Mouse (Mus musculus): ENCODE data around the gene Arl3. TPM values are rescaled to one million over a fixed set of nuclear protein-coding genes. Genes with fewer than 3 reads are reported as not detected.
A peak's percentile ranks its signal among the peaks of the same experiment; 100 is the strongest.

The Arl3 gene
- total RNA-seq, 1 experiment from 2014 or later = 26.3 TPM

DNA sequence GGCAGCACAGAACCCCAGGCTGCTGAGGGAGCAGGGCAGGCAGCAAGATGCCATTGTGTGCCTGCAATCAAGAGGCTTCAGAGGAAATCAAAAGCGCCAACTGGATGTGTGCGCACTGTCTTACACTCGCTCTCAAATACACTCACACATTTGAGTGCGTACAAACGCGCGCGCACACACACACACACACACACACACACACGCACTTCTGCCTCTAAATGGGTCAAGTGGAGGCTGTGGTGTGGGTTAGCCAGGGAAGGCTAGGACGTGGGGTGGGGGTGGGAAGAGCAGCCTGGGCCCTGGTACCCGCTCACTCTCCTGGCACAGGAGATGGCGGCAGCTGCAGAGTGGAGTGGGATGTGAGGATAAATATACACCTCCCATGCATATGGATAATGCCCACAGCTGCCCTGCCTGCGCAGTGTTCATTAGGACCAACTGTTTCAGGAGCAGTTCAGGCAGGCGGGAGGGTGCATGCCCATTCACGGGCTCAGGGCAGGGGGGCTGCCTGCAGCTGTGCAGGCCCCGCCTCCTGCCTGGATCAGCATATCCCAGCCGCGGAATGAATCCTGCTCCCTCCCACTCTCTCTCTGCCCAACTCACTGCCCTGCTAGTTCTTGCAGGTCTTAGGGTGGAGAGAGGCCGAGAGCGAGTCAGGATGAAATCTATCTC is 49.4 kb downstream of the Arl3 start:
- no peak for ATAC-seq (ENCODE audit: extremely low read depth, insufficient number of reproducible peaks, low FRiP score, poor library complexity, severe bottlenecking)

DNA sequence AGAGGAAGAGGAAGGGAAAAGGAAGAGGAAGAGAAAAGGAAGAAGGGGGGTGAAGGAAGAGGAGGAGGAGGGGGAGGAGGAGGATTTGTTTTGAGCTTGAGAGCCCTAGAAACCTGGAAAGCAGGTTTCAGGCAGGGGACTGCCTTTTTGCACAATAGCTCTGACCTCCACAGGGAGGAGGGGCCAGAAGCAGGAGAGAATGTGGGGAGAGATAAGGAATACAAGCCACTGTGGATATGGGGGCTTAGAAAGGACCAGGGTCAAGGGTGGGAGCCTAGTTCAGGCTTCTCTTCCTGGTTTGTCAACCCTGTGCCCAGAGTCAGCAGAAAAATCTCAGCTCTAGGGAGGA is 49.9 kb downstream of the Arl3 start:
- ATAC-seq (ENCODE audit: extremely low read depth, insufficient number of reproducible peaks, low FRiP score, poor library complexity, severe bottlenecking) = no peak

DNA sequence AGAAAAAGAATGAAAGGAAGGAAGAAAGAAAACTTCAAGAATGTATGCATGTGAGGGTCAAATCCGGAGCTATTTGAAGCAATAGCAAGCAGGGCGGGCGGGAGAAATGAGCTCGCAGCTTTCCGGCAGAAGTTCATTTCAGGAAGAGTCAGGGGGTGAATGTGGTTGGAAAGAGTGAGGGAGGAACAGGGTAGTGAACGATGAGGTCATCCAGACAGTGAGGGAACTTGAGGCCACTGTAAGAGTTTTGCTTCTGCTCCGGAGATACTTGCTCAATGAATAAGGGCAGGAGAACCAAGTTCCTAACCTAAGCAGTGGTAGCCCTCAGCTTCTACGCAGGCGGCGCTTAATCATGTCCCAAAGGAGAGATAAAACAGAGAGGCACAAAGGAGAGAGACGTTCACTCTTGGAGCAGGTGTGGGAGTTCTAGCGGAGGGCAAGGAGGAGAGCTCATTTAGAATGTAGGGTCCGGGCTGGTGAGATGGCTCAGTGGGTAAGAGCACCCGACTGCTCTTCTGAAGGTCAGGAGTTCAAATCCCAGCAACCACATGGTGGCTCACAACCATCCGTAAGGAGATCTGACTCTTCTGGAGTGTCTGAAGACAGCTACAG is 50.5 kb downstream of the Arl3 start:
- peak; percentile 65 for ATAC-seq (ENCODE audit: extremely low read depth, insufficient number of reproducible peaks, low FRiP score, poor library complexity, severe bottlenecking)

DNA sequence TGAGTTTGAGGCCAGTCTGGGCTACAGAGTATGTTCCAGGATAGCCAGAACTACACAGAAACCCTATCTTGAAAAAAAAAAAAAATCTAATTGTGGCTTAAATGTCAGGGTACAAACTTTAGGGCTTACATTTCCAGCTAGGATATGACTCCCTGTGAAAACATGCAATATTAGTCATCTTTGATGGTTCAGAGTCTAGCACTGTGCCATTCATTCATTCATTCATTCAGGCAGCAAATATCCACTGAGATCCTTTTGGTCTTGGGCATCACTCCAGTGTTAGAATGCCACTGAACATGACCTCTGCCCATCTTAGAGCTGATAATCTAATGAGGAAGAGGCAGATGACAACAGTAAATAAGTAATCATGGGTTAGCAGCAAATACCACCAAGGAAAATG is 51.3 kb downstream of the Arl3 start:
- no peak for ATAC-seq (ENCODE audit: extremely low read depth, insufficient number of reproducible peaks, low FRiP score, poor library complexity, severe bottlenecking)

DNA sequence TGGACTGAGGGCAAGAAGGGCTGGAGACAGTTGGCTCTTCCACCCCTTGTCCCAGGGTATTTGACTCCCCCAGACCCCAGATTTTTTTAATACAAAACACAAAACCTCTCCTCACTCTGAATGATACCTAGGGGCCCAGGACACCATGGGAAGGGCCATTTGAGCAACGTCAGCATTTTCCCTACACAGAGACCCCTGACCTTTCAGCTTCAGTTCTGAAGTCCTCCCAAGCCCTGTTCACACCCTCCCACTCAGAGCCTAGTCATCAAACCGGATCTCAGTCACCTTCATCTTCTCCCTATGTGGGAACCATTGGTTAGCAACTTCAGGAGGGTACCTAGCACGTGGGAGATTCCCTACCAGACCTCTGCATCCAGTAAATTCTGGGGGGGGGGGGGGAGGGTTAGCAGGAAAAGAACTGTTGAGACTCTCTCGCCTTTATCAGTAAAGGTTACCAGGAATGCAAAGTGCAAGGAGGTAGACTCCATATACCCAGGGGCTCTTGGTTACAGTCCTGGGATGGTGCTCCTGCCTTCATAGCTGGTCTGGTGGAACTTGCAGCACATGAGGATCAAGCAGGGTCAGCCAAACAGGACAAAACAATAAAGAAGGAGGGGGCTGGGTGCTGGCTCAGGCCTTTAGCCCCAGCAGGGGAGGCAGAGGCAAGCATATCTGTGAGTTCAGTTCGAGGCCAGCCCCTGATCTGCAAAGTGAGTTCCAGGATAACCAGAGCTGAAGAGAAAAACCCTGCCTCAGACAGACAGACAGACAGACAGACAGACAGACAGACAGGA is 54.0 kb downstream of the Arl3 start:
- ATAC-seq (ENCODE audit: extremely low read depth, insufficient number of reproducible peaks, low FRiP score, poor library complexity, severe bottlenecking) = no peak

DNA sequence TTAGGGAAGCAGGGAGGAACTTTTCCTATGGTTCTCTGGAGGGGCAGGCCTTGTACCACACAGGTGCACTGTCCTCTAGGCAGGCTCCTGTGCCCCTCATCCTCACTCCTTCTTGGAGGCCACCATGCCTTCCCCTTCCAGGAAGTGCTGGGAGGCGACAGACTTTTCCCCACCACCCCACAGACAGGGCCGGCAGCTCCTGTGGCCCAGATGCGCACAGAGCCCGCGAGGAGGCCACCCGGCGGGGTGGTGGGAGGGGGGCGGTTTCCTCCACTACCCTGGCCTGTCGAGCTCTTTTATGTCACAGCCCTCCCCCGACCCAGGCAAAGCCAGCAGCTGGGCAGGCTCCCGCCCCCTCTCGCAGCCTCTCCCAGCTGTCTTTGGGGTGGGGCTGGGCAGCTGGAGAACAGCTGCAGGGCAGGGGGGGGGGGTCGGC is 54.6 kb downstream of the Arl3 start:
- ATAC-seq (ENCODE audit: extremely low read depth, insufficient number of reproducible peaks, low FRiP score, poor library complexity, severe bottlenecking) = peak; percentile 11; the same call in 1 of the 2 replicates

DNA sequence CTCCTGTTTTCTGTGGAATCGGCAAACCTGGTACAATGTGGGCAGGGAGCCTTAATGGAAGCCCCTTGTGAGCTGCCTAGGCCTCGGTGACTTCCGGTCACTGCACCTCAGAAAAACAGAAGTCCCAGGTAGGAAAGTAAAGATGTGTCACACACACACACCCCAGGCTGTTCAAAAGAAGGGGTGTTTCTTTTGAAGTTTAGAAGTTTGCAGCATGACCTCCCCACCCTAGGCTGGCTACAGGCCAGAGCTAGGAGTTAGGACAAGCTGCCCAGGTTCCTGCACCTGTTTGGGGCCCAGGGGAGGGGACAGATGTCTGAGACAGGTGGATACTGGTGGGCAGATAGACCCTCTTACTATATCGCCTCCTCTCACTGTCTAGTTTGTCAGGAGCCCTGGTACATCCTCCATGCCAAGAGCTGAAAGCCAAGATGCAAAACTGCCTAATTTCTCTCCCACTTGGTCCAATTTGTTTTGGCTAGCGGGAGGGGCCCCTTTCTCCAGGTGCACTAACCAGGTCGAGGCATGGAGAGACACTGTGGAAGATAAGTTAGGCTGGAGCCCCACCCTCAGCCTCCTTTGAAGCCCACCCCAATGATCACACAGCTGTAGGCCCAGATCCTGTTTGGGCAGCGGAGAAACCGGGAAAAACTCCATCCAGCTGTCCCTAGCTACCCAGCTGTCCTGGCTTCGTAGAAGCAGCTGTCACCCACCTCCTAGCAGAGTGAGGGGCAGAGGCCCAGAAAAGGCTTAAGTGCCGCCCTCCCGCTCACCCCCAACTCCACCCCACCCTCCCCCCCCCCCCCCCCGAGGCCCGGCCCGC is 55.3 kb downstream of the Arl3 start:
- no peak for ATAC-seq (ENCODE audit: extremely low read depth, insufficient number of reproducible peaks, low FRiP score, poor library complexity, severe bottlenecking)

DNA sequence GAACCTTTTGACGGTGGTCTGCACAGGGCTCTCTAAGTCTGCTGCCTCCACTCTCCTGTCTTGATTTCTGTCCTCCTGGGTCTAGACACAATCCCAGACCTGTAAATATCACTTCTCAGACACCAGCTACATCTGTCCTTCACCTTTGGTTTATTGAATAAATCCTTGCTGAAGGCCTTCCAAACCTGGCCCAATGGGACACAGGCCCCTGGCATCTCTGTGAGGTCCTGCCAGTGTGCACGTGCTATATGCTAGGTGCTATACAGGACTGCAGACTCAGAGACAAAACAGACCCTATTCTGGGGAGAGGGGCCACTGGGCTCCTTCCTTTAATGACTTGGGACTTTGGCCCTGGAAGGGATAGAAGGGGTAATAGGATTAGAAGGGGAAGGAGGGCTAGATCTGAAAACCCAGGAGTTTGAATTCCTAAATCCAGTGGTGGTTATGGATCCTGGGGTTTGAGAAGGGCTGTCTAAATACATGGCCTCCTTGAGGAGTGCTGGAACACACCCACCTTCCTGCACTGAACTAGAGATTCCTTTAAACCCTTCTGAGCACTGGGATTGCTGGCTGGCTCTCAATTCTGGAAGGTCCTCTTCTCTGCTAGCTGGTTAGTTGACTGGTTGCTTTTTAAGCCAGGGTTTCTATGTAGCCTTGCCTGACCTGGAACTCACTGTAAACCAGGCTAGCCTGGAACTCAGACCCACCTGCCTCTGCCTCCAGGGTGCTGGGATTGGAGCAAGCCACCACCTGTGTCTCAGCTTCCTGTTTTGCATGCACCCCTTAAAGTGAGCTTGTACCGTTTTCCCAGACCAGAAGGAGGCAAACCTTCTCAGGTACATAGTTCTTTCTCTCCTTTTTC is 56.1 kb downstream of the Arl3 start:
- ATAC-seq (ENCODE audit: extremely low read depth, insufficient number of reproducible peaks, low FRiP score, poor library complexity, severe bottlenecking) = no peak

DNA sequence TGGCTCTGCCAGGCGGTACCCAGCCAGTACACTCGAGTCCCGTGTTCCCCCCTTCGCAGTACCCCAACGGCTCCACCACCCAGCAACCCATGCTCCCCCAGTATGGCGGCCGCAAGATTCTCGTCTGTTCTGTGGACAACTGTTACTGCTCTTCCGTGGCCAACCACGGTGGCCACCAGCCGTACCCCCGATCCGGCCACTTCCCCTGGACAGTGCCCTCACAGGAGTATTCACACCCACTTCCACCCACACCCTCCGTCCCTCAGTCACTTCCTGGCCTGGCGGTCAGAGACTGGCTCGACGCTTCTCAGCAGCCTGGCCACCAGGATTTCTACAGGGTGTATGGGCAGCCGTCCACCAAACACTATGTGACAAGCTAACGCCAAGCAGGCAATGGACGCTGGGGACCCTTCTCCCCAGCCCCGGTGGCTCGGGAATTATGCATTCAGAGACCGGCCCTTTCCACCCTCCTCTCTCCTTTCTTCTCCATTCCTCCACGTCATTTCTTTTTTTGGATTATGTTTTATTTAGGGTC is 57.6 kb downstream of the Arl3 start:
- no peak for ATAC-seq (ENCODE audit: extremely low read depth, insufficient number of reproducible peaks, low FRiP score, poor library complexity, severe bottlenecking)

DNA sequence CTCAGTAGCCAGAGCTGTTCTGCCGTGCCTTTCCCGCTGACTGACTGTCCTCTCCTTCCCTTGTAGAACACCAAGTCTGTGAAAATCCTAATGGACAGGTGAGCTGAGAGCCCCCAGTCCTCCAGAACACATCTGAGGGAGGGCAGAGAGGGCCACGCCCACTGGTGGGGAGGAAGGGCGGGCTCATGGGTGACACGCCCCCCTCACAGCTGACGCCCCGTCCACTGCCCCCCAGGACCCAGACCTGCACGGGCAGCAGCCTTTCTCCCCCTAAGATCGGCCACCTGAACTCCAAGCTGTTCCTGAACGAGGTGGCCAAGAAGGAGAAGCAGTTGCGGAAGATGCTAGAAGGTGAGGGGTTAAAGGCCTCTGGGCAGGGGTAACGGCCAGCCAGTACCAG is 58.6 kb downstream of the Arl3 start:
- no peak for ATAC-seq (ENCODE audit: extremely low read depth, insufficient number of reproducible peaks, low FRiP score, poor library complexity, severe bottlenecking)

DNA sequence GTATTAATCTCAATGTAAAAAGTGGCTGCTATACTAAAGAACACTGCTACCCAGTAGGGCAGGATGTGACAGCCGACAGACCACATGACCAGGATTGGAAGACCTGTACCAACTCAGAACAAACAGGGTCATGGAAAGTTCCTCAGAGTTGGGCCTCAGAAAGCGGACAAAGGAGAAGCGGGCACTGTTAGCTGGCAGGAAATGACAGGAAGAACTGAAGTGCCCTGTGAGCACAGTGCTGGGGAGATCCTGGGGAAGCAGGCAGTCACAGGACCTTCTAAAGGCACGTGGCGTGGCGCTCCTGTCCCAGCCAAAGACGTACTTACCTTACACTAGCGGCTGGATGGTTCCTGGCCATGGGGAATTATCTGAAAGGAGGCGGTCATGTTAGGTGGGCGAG is 61.7 kb downstream of the Arl3 start:
- ATAC-seq (ENCODE audit: extremely low read depth, insufficient number of reproducible peaks, low FRiP score, poor library complexity, severe bottlenecking) = peak; percentile 34; the same call in 1 of the 2 replicates

DNA sequence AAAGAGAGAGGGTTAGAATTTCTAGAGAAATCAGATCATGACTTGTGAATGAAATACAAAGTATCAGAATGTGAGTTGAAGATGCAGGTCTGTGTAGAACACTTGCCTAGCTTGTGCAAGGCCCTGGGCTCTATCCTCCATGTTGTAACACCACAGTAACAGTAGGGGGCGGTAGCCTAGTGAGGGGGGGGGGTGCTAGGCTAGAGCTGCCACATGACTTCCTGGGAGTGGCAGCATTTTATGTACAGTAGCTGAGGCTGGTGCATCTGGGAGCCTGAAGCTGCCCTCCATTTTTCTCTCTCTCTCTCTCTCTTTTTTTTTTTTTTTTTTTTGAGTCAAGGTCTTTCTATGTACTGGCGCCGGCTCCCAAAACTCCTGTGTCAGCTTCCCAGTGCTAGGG is 62.2 kb downstream of the Arl3 start:
- peak; percentile 61 for ATAC-seq (ENCODE audit: extremely low read depth, insufficient number of reproducible peaks, low FRiP score, poor library complexity, severe bottlenecking)

DNA sequence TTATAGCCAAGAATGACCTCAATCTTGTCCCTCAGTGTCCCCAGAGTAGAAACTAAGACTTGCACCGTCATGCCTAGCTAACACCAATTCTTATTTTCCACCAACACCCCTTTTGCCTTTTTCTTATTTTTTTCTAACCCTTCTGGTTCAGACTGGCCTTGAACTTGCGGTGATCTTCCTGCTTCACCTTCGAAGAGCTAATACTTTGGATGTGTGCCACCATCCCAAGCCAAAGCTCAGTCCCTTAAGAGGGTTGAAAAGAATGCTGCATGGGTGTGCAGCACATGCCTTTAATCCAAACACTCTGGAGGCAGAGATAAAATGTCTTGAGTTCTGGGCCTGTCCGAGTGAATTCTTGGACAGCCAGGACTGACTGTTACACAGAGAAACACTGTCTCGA is 62.6 kb downstream of the Arl3 start:
- ATAC-seq (ENCODE audit: extremely low read depth, insufficient number of reproducible peaks, low FRiP score, poor library complexity, severe bottlenecking) = no peak

DNA sequence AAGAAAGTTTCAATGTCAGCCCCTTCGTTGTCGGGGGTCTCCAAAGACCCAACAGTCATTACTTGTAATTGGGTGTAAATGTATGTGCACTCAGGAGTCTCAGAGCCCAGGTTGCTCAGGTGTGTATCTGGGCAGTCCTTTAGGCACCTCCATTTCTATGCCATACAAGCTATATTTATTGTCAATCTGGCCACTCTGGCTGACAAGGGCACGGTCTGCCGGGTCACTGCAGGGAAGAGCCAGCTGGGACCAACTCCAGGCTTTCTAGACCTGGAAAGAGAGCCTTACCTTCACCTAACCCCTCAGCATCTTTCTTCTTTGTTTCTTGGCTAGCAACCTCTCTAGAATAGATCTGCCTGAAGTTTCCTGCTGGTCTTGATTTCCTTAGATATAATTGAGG is 63.3 kb downstream of the Arl3 start:
- no peak for ATAC-seq (ENCODE audit: extremely low read depth, insufficient number of reproducible peaks, low FRiP score, poor library complexity, severe bottlenecking)

DNA sequence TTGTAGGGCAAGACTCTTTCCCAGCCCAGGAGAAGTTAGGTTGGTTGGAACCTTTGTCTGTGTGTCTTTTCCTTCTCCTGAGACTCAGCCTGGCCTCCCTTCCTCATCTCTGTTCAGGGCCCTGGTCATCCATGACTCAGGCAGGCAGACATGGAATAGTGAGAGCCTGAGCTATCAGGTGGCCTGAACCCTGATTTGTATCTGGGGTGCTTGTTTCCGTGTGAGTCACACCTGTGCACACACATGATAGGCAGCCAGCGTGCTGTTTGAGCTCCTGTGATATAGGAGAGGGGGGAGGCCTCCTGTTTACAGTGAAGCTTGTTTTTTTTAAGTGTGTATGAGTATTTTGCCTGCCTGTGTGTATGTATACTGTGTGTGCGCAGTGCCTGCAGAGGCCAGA is 63.8 kb downstream of the Arl3 start:
- ATAC-seq (ENCODE audit: extremely low read depth, insufficient number of reproducible peaks, low FRiP score, poor library complexity, severe bottlenecking) = no peak

DNA sequence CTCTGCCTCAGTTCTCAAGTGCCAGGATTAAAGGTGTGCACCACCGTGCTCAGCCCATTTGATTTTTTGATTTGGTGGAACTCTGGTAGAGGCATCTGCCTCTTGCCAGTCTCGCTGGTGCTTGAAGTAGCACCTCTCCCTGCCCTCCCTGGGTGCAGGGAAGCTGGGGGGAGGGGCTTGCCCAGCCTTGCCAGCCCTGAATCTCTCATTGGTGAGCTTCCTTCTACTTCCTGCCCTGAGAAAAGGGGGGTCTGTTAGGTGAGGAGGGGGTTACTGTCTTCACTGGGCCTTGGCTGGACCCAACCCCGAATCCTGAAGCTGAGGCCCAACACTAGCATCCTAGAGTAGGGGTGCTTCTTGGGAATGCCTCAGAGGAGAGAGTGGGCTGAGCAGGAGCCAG is 64.3 kb downstream of the Arl3 start:
- ATAC-seq (ENCODE audit: extremely low read depth, insufficient number of reproducible peaks, low FRiP score, poor library complexity, severe bottlenecking) = no peak

DNA sequence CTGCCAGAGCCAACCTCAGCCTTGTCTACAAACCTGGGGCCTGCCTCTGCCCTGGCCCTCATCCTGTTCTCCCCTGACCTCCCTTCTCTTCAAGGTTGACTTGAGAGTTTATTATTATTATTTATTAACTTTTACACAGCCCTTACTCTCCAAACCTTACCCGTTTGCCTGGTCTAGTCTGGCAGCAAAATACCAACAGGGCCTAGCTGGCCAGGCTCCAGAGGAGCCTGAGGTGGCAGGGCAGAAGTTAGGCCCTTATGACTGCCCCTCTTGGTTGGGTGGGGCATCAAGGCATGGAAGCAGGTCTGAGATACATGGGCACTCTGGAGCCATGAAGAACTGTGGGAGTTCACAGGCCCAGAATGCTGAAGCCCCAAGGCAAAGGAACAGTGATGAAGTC is 65.2 kb downstream of the Arl3 start:
- no peak for ATAC-seq (ENCODE audit: extremely low read depth, insufficient number of reproducible peaks, low FRiP score, poor library complexity, severe bottlenecking)

DNA sequence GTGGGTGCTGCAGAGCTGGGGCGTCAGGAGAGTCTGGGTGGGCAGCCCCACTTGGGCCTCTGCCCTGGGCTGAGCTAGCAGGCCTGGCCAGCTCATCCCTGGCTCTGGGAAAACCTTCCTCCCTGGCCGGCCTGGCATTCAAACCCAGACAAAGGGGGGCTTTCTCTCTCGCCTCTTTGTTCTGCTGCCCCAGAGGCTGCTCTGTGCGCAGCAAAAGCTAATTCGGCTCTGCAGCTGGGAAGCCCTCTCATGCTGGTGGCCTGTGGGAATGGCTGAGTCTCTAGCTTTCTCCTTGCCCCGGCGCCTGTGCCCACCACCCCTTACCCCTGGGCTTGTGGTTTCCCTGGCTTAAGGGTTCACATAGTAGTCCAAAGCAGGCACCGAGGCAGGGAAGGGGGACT is 65.8 kb downstream of the Arl3 start:
- ATAC-seq (ENCODE audit: extremely low read depth, insufficient number of reproducible peaks, low FRiP score, poor library complexity, severe bottlenecking) = no peak
